Mouse (Mus musculus) small intestine, adult 2 months (tissue): ENCODE results near the gene Gns.

Experiments
- CTCF ChIP-seq: fragments of 200-500 bp; IDR thresholded peaks from 2 replicates; pipeline ENCODE4 v1.5.1; 2012; ENCODE audit warnings: low read depth, mild to moderate bottlenecking, control low read depth, inconsistent platforms, low read length, moderate library complexity, mixed read lengths; ENCODE audit not compliant: insufficient replicate concordance, insufficient read length; ENCODE audit errors: extremely low read depth
- POLR2A ChIP-seq: fragments of 200-500 bp; IDR thresholded peaks from 2 replicates; pipeline ENCODE4 v1.6.1; 2012; ENCODE audit warnings: low read depth, mild to moderate bottlenecking, control low read depth, inconsistent platforms, low read length, moderate library complexity

- TF ChIP-seq CTCF (no peak), POLR2A (no peak)
Measured at GRCm38 (mm10) chr10:121428011-121428711, 63.3 kb downstream of the Gns start.
